Mouse (Mus musculus) thymus, adult 2 months (tissue): Measurements from ENCODE around the gene Schip1.

Experiments used
- CTCF ChIP-seq: fragments of 200-500 bp; IDR thresholded peaks from 2 replicates; pipeline ENCODE4 v1.5.1; 2012; ENCODE audit warnings: mild to moderate bottlenecking, control low read depth, low read length, moderate library complexity, borderline replicate concordance; ENCODE audit not compliant: control insufficient read depth, poor library complexity, insufficient read depth; ENCODE audit errors: extremely low read depth
- POLR2A ChIP-seq: fragments of 200-500 bp; IDR thresholded peaks from 2 replicates; pipeline ENCODE4 v1.6.1; 2012; ENCODE audit warnings: mild to moderate bottlenecking, low read length, control low read depth, moderate library complexity; ENCODE audit not compliant: control insufficient read depth, poor library complexity, insufficient read depth; ENCODE audit errors: extremely low read depth

DNA sequence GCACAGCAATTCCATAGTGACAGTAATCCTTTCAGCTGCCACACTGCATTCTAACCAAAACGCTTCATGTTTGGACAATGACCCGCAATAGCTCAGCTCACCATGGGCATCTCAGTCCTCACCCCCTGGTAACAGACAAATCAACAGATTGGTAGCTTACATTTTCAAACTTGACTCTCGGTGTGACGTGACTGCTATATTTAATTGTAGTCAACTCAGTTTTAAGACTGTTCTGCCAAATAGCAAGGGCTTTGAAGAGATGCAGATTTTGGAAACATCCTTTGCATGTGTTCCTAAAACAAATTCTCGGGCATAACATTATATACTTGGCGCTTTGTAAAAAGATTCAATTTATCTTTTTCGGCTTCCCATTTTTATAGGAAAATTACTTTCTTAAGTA lies 232.2 kb downstream of the Schip1 start:
- no peak for TF ChIP-seq CTCF
- no peak for TF ChIP-seq POLR2A
